Mouse (Mus musculus) myocyte (in vitro differentiated cells): ENCODE data around the gene Chpf2. TPM values are rescaled to one million over a fixed set of nuclear protein-coding genes. Genes with fewer than 3 reads are reported as not detected.

Source experiments
- H3K27me3 ChIP-seq: one replicate; pipeline ENCODE4 v1.6.1; 2011; ENCODE audit not compliant: control insufficient read depth, insufficient read depth, insufficient read length
- H3K36me3 ChIP-seq: one replicate; pipeline ENCODE4 v1.6.1; 2011; ENCODE audit not compliant: control insufficient read depth, insufficient read depth
- H3K4me2 ChIP-seq: one replicate; pipeline ENCODE4 v1.6.1; 2011; ENCODE audit warnings: low read depth, control low read depth
- H3K4me3 ChIP-seq: one replicate; pipeline ENCODE4 v1.5.1; 2011; ENCODE audit warnings: mild to moderate bottlenecking, control low read depth, moderate library complexity
- H3K79me2 ChIP-seq: one replicate; pipeline ENCODE4 v1.6.1; 2011; ENCODE audit not compliant: control insufficient read depth, insufficient read depth
- H3ac ChIP-seq: one replicate; pipeline ENCODE4 v1.6.1; 2011; ENCODE audit not compliant: control insufficient read depth, insufficient read length
- CEBPB ChIP-seq: IDR thresholded peaks from 2 replicates; pipeline ENCODE4 v1.6.1; 2011; ENCODE audit warnings: mild to moderate bottlenecking, moderate library complexity; ENCODE audit not compliant: poor library complexity, insufficient read depth, severe bottlenecking
- E2F4 ChIP-seq: IDR thresholded peaks from one replicate; pipeline ENCODE4 v1.6.1; 2011; ENCODE audit warnings: mild to moderate bottlenecking, control low read depth, moderate library complexity; ENCODE audit not compliant: insufficient read depth
- MAX ChIP-seq: IDR thresholded peaks from one replicate; pipeline ENCODE4 v1.6.1; 2011; ENCODE audit warnings: low read depth, mild to moderate bottlenecking, control low read depth
- MYOD1 ChIP-seq, 3 experiments: IDR thresholded peaks; one replicate each; pipeline ENCODE4 v1.6.1; 2011; ENCODE audit warnings: control low read depth in 2 of 3, low read depth in 2 of 3, mild to moderate bottlenecking in 2 of 3, moderate library complexity in 1 of 3; ENCODE audit not compliant: insufficient read length in 2 of 3, control insufficient read depth in 1 of 3
- MYOG ChIP-seq, 3 experiments: IDR thresholded peaks; one replicate each; pipeline ENCODE4 v1.6.1; 2011; ENCODE audit warnings: control low read depth in 2 of 3, low read depth in 2 of 3, mild to moderate bottlenecking in 2 of 3; ENCODE audit not compliant: insufficient read length in 2 of 3, control insufficient read depth in 1 of 3, insufficient read depth in 1 of 3
- POLR2A ChIP-seq: IDR thresholded peaks from one replicate; pipeline ENCODE4 v1.6.1; 2011; ENCODE audit warnings: low read depth, mild to moderate bottlenecking, control low read depth, moderate library complexity; ENCODE audit not compliant: insufficient read length
- POLR2AphosphoS2 ChIP-seq: IDR thresholded peaks from one replicate; pipeline ENCODE4 v1.6.1; 2011; ENCODE audit warnings: low read depth, control low read depth; ENCODE audit not compliant: insufficient read length
- REST ChIP-seq: IDR thresholded peaks from one replicate; pipeline ENCODE4 v1.6.1; 2011; ENCODE audit warnings: mild to moderate bottlenecking, control low read depth, moderate library complexity; ENCODE audit not compliant: insufficient read depth, insufficient read length
- SRF ChIP-seq: IDR thresholded peaks from one replicate; pipeline ENCODE4 v1.6.1; 2011; ENCODE audit warnings: low read depth; ENCODE audit not compliant: control insufficient read depth, insufficient read length
- TCF12 ChIP-seq: IDR thresholded peaks from one replicate; pipeline ENCODE4 v1.6.1; 2011; ENCODE audit warnings: mild to moderate bottlenecking, control low read depth; ENCODE audit not compliant: poor library complexity, insufficient read depth, severe bottlenecking
- TCF3 ChIP-seq: IDR thresholded peaks from one replicate; pipeline ENCODE4 v1.6.1; 2011; ENCODE audit warnings: low read depth, control low read depth; ENCODE audit not compliant: insufficient read length
- USF1 ChIP-seq: IDR thresholded peaks from one replicate; pipeline ENCODE4 v1.6.1; 2011; ENCODE audit warnings: low read depth, mild to moderate bottlenecking, control low read depth, moderate library complexity
- polyA plus RNA-seq: library from polyadenylated mRNA; unstranded; fragments of >200 nt; fragmentation: generic; extraction: Trizol; gene quantifications from one replicate; pipeline ENCODE4 v1.2.1, GENCODE M21; 2012; ENCODE audit warnings: missing spikeins

Gene Chpf2
- polyA plus RNA-seq, 1 experiment, result 39.5 TPM

DNA sequence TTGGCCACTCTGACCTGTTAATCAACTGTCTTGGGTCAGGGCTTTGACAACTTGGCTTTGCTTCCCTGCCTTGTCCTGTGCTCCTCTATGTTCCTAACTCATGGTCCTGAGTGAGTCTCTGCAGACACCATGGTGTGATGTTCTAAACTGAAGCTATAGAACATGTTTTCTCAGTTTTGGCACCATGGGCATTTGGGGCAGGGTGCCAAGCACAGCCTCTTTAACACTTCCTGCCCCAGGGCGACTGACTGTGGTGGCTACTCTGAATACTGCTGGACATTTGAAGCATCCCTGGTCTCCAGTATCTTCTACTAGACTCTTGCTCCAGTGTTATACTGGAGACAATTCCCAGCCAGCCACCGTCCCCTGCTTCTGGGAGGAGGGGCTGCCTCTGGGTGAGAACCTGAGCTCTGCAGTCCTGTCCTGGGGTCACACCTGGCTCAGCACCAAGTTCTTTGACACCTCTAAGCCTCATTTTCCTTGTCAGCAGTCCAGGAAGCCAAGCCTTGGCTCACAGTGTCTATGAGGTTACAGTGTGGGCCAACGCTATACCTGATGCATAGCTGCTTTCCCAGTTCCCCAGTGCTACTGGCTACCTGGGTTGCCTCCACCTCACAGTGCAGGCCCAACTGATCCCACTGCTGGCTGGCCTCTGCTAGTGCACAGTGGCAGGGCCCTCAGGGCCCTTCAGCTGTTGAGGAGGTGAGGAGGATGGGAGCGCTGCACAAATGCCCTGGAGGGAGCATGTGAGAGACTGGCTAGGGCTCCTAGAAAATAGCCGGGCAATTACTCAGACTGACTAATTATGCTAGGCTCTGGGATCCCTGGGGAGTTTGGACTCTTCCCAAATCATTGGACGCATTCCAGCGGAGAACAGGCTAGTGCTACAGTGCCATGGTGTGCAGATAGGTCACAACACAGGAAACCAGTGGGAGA lies 25.1 kb downstream of the Chpf2 start:
- no peak overlapping the region for H3K4me2 ChIP-seq
- H3K27me3 ChIP-seq, result no peaks in the 10 kb centered on the region
- H3K79me2 ChIP-seq, result no peaks in the 10 kb centered on the region
- H3K4me3 ChIP-seq, result no peak overlapping the region
- no peak overlapping the region for H3ac ChIP-seq
- H3K36me3 ChIP-seq, result no peaks in the 10 kb centered on the region
- TF ChIP-seq POLR2A (no peak), CEBPB (no peak), MYOD1 (IDR thresholded peaks at IDR 0.05; ENCODE audit: control insufficient read depth in 1 of 3, insufficient read length in 2 of 3, low read depth in 2 of 3) (peak in 2 of 3 experiments; percentile 14 to 22), MAX (no peak), POLR2AphosphoS2 (no peak), MYOG (IDR thresholded peaks at IDR 0.05; ENCODE audit: control insufficient read depth in 1 of 3, insufficient read depth in 1 of 3, insufficient read length in 2 of 3, low read depth in 2 of 3) (peak in 1 of 3 experiments; percentile 21), E2F4 (no peak)

- Histone ChIP-seq H3K27me3 (no peaks in the 10 kb centered on the region), H3K4me2 (no peak overlapping the region), H3ac (no peak overlapping the region), H3K4me3 (no peak overlapping the region), H3K36me3 (no peaks in the 10 kb centered on the region), H3K79me2 (no peaks in the 10 kb centered on the region)
- TF ChIP-seq REST (no peak), MAX (no peak), CEBPB (no peak), TCF3 (no peak), TCF12 (no peak), POLR2AphosphoS2 (no peak), MYOD1 (IDR thresholded peaks at IDR 0.05; ENCODE audit: control insufficient read depth in 1 of 3, insufficient read length in 2 of 3, low read depth in 2 of 3) (no peak), MYOG (IDR thresholded peaks at IDR 0.05; ENCODE audit: control insufficient read depth in 1 of 3, insufficient read depth in 1 of 3, insufficient read length in 2 of 3, low read depth in 2 of 3) (no peak), E2F4 (no peak), POLR2A (no peak), SRF (no peak), USF1 (no peak)
Observed at GRCm38 (mm10) chr5:24612302-24612649, 25.7 kb downstream of the Chpf2 start.

DNA sequence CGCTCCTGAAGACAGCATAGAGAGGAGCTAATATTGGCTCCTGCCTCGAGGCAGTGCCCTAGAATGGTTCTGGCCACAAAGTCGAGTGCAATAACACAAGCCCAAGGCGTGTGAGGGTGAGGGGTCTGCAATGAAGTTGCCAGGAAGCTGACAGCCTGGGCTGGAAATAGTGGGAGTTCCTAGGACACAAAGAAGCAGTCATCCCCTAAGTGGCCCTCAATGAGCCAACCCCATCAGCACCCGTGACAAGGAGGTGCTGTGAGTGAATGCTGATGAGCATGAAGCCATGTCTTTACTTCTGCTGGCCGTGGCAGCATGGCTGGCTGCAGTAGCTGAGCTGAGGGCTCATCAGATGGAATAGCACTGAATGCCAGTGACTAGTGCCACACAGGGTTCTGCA lies 28.6 kb downstream of the Chpf2 start:
- H3ac ChIP-seq, result no peak overlapping the region

DNA sequence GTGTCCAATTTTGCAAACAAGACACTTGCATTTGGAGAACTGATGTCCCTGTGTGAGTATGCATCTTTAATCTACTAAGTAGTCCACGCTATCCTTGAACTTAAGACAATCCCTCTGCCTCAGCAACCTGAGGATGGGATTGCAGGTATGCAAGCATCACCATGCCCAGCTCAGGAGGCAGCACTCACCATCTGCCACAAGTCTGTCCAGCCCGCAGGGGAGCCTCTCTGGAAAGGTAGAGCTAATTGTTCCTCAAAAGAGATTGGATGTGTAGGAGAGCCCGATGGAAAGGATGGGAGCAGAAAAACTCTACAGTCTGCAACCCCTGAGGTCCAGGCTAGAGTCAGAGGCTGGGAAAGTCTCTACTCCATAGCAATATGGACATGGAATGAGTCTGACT lies 32.4 kb downstream of the Chpf2 start:
- Histone ChIP-seq H3K27me3 (peaks cover 9% of the 10 kb centered on the region), H3K4me2 (no peak overlapping the region), H3K36me3 (no peaks in the 10 kb centered on the region), H3K79me2 (no peaks in the 10 kb centered on the region), H3K4me3 (no peak overlapping the region), H3ac (no peak overlapping the region)
- TF ChIP-seq TCF12, result no peak
- TF ChIP-seq SRF, result no peak
- TF ChIP-seq CEBPB, result no peak
- TF ChIP-seq MAX, result no peak
- no peak for TF ChIP-seq E2F4
- TF ChIP-seq MYOD1 (IDR thresholded peaks at IDR 0.05; ENCODE audit: control insufficient read depth in 1 of 3, insufficient read length in 2 of 3, low read depth in 2 of 3), result no peak
- no peak for TF ChIP-seq REST
- TF ChIP-seq POLR2A, result no peak
- no peak for TF ChIP-seq TCF3
- no peak for TF ChIP-seq POLR2AphosphoS2
- TF ChIP-seq USF1, result no peak
- no peak for TF ChIP-seq MYOG (IDR thresholded peaks at IDR 0.05; ENCODE audit: control insufficient read depth in 1 of 3, insufficient read depth in 1 of 3, insufficient read length in 2 of 3, low read depth in 2 of 3)

More for the DNA sequence above, 28.6 kb downstream of the Chpf2 start:
- no peak overlapping the region for H3K4me3 ChIP-seq
- TF ChIP-seq TCF3 (no peak), USF1 (no peak), REST (no peak)
- no peaks in the 10 kb centered on the region for H3K36me3 ChIP-seq
- H3K79me2 ChIP-seq, result no peaks in the 10 kb centered on the region
- H3K27me3 ChIP-seq, result no peaks in the 10 kb centered on the region
- H3K4me2 ChIP-seq, result no peak overlapping the region

- Histone ChIP-seq H3K79me2 (no peaks in the 10 kb centered on the region), H3ac (no peak overlapping the region), H3K36me3 (no peaks in the 10 kb centered on the region), H3K4me2 (no peak overlapping the region), H3K4me3 (no peak overlapping the region), H3K27me3 (peaks cover 16% of the 10 kb centered on the region)
- no peak for TF ChIP-seq USF1
- TF ChIP-seq E2F4, result no peak
- no peak for TF ChIP-seq MYOG (IDR thresholded peaks at IDR 0.05; ENCODE audit: control insufficient read depth in 1 of 3, insufficient read depth in 1 of 3, insufficient read length in 2 of 3, low read depth in 2 of 3)
- no peak for TF ChIP-seq POLR2A
- TF ChIP-seq CEBPB, result no peak
- no peak for TF ChIP-seq SRF
- no peak for TF ChIP-seq REST
- TF ChIP-seq MAX, result no peak
- no peak for TF ChIP-seq TCF12
- TF ChIP-seq TCF3, result no peak
- TF ChIP-seq MYOD1 (IDR thresholded peaks at IDR 0.05; ENCODE audit: control insufficient read depth in 1 of 3, insufficient read length in 2 of 3, low read depth in 2 of 3), result no peak
- TF ChIP-seq POLR2AphosphoS2, result no peak
Observed at GRCm38 (mm10) chr5:24620116-24620515, 33.6 kb downstream of the Chpf2 start.
